In the genomic region with DNA sequence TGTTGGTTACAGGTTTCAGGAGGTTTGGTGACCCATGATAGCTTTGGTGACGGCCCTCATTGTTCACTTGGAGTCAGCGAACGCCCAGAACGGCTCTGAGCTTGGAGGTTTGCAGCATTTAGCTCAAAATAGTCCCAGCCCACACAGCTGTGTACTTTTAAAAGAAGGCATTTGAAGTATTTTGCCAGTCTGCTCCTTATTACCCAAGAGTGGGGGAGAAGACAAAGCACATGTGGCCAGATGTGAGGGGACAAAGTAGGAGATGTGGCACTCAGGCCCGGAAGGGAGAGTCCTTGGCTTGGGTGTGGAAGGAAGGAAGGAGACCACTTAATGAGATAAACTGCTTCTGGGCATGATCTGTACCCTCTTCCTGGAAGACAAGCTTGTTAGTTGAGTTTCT, we compare ENCODE assay signal across 8 mouse cellular contexts. TPM values are rescaled to one million over a fixed set of nuclear protein-coding genes. Genes with fewer than 3 reads are reported as not detected.
DNase-seq lines count a peak whose midpoint lies in the region; ATAC-seq and TF ChIP-seq lines count a peak whose summit lies in the region.

No protein-coding gene starts in this region.

- no peaks in the 10 kb centered on the region for H3K9me3 ChIP-seq in heart, postnatal 0 days (replicated peaks; ENCODE audit: control insufficient read depth, low read length)
- H3K9me3 ChIP-seq in liver, embryonic 16.5 days (replicated peaks; ENCODE audit: control insufficient read depth, low read length), result no peaks in the 10 kb centered on the region
- no peaks in the 10 kb centered on the region for H3K9me3 ChIP-seq in stomach, embryonic 15.5 days

- peaks cover 2% of the 10 kb centered on the region; the same call in 1 of the 2 replicates for H3K4me1 ChIP-seq in lung, adult 2 months (ENCODE audit: control insufficient read depth, insufficient read depth, low read length)
- H3K4me1 ChIP-seq in heart, postnatal 0 days (ENCODE audit: control insufficient read depth, insufficient read depth), result peaks cover 12% of the 10 kb centered on the region; the same call in 1 of the 2 replicates
- no peaks in the 10 kb centered on the region; the same call in 1 of the 2 replicates for H3K4me1 ChIP-seq in liver, embryonic 16.5 days (ENCODE audit: control insufficient read depth, low read depth, low read length)
- peaks cover 8% of the 10 kb centered on the region; the same call in 1 of the 2 replicates for H3K4me1 ChIP-seq in stomach, embryonic 15.5 days

- TF ChIP-seq EP300 in heart, postnatal 0 days (IDR thresholded peaks at IDR 0.05; ENCODE audit: low read depth), result no peak

- H3K27ac ChIP-seq in heart, postnatal 0 days (ENCODE audit: low read depth), result peak overlapping the region; percentile 84
- no peak overlapping the region for H3K27ac ChIP-seq in liver, embryonic 16.5 days (ENCODE audit: low read length)
- peak overlapping the region; percentile 74; the same call in 1 of the 2 replicates for H3K27ac ChIP-seq in stomach, embryonic 15.5 days

- H3K9ac ChIP-seq in heart, postnatal 0 days (replicated peaks; ENCODE audit: low read depth, low read length), result peak overlapping the region; percentile 75
- no peak overlapping the region for H3K9ac ChIP-seq in liver, embryonic 16.5 days (ENCODE audit: low read depth, low read length)
- peak overlapping the region; percentile 25; the same call in 1 of the 2 replicates for H3K9ac ChIP-seq in stomach, embryonic 15.5 days

- no peak for TF ChIP-seq CTCF in lung, adult 2 months (IDR thresholded peaks at IDR 0.05; ENCODE audit: insufficient read depth, low read length)
- TF ChIP-seq CTCF in heart, postnatal 0 days (IDR thresholded peaks at IDR 0.05; ENCODE audit: low read depth), result no peak

- 17% methylated on average over 5 of the region's 5 CpGs for WGBS in lung, adult 2 months
- 28% methylated on average over 5 of the region's 5 CpGs for WGBS in heart, postnatal 0 days
- WGBS in liver, embryonic 16.5 days (ENCODE audit: insufficient replicate concordance), result 37% methylated on average over 5 of the region's 5 CpGs
- 24% methylated on average over 5 of the region's 5 CpGs for WGBS in stomach, embryonic 15.5 days

- no peak for DNase-seq in lung, adult 2 months
- DNase-seq in lung, postnatal 14 days, result no peak
- no peak for DNase-seq in heart, postnatal 0 days (ENCODE audit: low spot score)
- no peak for DNase-seq in ovary, postnatal 10 days (ENCODE audit: low spot score)
- DNase-seq in cerebellum, postnatal 25 days, result no peak
- no peak for DNase-seq in adrenal gland, adult 8-10 months

- peaks cover 4% of the 10 kb centered on the region for H3K27me3 ChIP-seq in heart, postnatal 0 days (ENCODE audit: control insufficient read depth, insufficient read depth, low read length)
- peaks cover 38% of the 10 kb centered on the region for H3K27me3 ChIP-seq in liver, embryonic 16.5 days (ENCODE audit: control insufficient read depth, insufficient read depth, low read depth, low read length)
- no peaks in the 10 kb centered on the region for H3K27me3 ChIP-seq in stomach, embryonic 15.5 days (replicated peaks)

- no peak for TF ChIP-seq POLR2A in lung, adult 2 months (IDR thresholded peaks at IDR 0.05; ENCODE audit: borderline replicate concordance, extremely low read depth, low read depth, low read length)

- H3K4me2 ChIP-seq in heart, postnatal 0 days (ENCODE audit: low read depth, low read length), result peak overlapping the region; percentile 96
- H3K4me2 ChIP-seq in liver, embryonic 16.5 days (ENCODE audit: low read depth, low read length), result 0 out of 2 replicates have a peak overlapping the region, but pooled peaks have one; percentile 64
- peak overlapping the region; percentile 87 for H3K4me2 ChIP-seq in stomach, embryonic 15.5 days

- ATAC-seq in heart, postnatal 0 days (ENCODE audit: insufficient read depth, low read depth), result no peak
- no peak for ATAC-seq in liver, embryonic 16.5 days (ENCODE audit: low read depth)
- ATAC-seq in stomach, embryonic 15.5 days (ENCODE audit: insufficient read depth, low FRiP score, low read depth), result no peak

- H3K4me3 ChIP-seq in lung, adult 2 months (replicated peaks; ENCODE audit: extremely low read depth, low read depth, low read length), result peak overlapping the region; percentile 74
- peak overlapping the region; percentile 76 for H3K4me3 ChIP-seq in heart, postnatal 0 days (ENCODE audit: low read depth, low read length)
- peak overlapping the region; percentile 50 for H3K4me3 ChIP-seq in liver, embryonic 16.5 days (ENCODE audit: low read depth, low read length)
- peak overlapping the region; percentile 66 for H3K4me3 ChIP-seq in stomach, embryonic 15.5 days (replicated peaks)

- no peaks in the 10 kb centered on the region for H3K36me3 ChIP-seq in heart, postnatal 0 days (replicated peaks; ENCODE audit: control insufficient read depth, insufficient read depth, low read length)
- H3K36me3 ChIP-seq in liver, embryonic 16.5 days (ENCODE audit: control insufficient read depth, insufficient read depth), result no peaks in the 10 kb centered on the region
- H3K36me3 ChIP-seq in stomach, embryonic 15.5 days, result no peaks in the 10 kb centered on the region

RNA-seq across cellular contexts. Expression of a gene that starts 1.3 kb away (rescaled TPM):
- 135 and 156 TPM in 2 replicates for polyA plus RNA-seq in lung, adult 2 months (2012; rRNA removed)
- total RNA-seq in heart, postnatal 0 days (2014; rRNA removed; ENCODE audit: low replicate concordance), result 94.7 and 105 TPM in 2 replicates
- polyA plus RNA-seq in heart, postnatal 0 days (2015; fragmentation: Nextera tagmentation; extraction: Ambion mirVana), result 72.9 and 81.0 TPM in 2 replicates
- polyA plus RNA-seq in liver, embryonic 16.5 days (2015; fragmentation: Nextera tagmentation; extraction: Ambion mirVana), result 2.8 and 3.4 TPM in 2 replicates
- 58.0 and 67.7 TPM in 2 replicates for polyA plus RNA-seq in stomach, embryonic 15.5 days (2015; fragmentation: Nextera tagmentation; extraction: Ambion mirVana)
- total RNA-seq in adrenal gland, adult 8-10 months (2022), result 10 to 100 TPM; 13.3 to 15.8 (median 14.3) TPM

Comparison
In these comparisons a context has a peak if more than half of its experiments do, and no peak if none do; other contexts are left out.
1. RNA of a gene that starts 1.3 kb away (polyA plus RNA-seq): 135 to 156 TPM in lung, adult 2 months, 72.9 to 81.0 TPM in heart, postnatal 0 days and 58.0 to 67.7 TPM in stomach, embryonic 15.5 days; 2.8 to 3.4 TPM in liver, embryonic 16.5 days; every median in the first group is over 10 times any median in the second.
2. Peak in every context shown above with its lines, with median percentiles within 50 percentile points of each other: H3K4me3 ChIP-seq and H3K4me2 ChIP-seq.